Mouse (Mus musculus): Measurements from ENCODE around the gene Tex44.
A peak's percentile ranks its signal among the peaks of the same experiment; 100 is the strongest.

Gene Tex44

DNA sequence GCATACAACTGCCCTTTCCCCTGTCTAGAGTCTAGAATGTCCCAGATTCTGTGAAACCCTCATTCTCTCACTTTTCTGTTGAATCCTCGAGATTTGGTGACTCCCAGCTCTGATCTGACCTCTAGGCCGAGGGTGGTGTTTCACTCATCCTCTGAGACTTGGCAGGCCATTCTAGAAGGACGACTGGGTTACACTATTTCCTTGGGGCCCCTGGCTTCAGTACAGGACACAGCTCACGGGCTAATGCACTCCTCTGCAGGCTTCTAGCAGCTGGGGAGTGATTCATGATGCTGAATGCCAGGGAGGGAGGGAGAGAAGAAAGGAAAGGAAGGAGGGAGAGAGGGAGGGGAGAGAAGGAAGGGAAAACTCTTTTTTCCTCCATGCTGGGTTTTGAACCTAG is 22.1 kb downstream of the Tex44 start:
- no peak for DNase-seq

DNA sequence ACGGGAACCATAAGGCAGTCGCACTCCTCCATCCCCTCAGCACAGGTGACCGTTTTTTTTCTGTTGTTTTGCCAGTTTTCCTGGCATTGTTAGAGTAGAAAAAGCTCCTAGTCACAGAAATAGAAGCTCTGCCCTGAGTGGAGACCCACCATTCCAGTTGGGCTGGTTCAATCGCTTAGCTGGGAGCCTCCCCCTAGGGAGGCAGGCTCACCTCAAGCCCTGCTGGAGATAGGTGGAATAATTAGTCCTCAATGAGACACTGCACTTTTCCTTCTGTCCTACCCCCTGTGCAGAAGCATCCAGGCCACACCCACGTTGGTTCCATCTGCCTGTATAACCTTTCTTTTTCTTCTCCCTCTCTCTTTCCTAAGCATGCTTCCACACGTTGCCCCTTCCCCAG is 23.8 kb downstream of the Tex44 start:
- no peak for DNase-seq

DNA sequence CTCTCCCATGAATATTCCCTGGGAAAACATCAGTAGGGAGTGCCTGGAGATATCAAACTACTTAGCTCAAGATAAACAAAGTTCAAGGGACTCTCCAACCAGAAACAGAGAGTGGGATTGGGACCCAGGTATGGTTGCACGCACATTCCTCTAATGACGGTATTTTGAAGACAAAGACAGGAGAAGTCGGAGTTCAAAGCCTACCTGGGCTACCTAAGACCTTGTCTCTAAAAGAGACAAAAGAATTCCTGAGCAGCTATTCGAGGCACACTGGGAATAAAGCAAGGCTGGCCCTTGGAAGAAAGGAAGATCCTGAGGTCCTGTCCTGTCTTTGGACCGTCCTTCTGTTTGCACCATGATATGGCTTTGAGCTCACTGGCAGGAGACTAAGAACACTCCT is 26.6 kb downstream of the Tex44 start:
- DNase-seq = no peak

DNA sequence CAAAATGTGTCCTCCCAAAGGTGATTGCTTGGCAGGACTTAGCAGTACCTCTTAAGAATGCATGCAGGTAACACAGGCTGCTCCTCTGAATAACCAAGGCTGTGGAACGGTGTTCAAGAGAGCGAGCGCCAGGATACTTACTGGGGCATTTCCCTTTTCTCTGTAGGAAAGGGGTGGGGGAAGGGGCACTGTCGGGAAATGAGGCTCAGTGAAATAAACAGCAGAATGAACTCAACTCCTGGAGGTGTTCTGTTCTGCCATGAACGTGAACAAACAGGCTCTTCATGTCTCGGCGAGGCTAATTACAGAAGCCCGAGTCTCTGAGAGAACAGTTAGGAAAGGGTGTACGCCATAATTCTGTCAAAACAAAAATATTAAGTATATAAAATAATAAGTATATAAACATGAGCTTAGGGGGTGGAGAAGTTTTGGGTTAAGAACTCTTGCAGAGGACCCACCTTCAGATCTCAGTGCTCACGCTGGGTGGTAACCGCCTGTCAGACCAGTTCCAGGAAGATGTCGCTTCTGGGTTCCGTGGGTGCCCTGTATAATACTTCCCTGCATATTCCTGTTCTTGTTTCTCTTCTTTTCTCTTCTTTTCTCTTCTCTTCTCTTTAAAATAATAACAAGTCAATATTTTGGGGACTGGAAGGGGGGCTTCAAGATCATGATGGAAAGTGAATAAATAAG is 30.9 kb downstream of the Tex44 start:
- DNase-seq = no peak

DNA sequence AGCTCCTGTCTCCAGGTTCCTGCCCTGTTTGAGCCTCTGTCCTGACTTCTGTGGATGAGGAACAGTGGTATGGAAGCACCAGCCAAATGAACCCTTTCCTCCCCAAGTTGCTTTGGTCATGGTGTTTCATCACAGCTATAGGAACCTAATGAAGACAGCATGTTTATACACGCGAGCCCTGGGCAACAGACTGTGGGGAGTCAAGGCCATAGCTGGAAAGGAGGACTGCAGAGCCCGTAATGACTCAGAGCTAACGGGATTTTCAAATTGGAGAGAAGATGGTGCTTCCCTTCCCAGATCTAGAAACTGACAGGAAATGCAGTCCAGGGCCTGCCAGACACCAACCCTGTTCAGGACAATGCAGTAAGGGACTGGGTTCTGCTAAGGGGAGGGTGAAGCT is 33.2 kb downstream of the Tex44 start:
- no peak for DNase-seq

DNA sequence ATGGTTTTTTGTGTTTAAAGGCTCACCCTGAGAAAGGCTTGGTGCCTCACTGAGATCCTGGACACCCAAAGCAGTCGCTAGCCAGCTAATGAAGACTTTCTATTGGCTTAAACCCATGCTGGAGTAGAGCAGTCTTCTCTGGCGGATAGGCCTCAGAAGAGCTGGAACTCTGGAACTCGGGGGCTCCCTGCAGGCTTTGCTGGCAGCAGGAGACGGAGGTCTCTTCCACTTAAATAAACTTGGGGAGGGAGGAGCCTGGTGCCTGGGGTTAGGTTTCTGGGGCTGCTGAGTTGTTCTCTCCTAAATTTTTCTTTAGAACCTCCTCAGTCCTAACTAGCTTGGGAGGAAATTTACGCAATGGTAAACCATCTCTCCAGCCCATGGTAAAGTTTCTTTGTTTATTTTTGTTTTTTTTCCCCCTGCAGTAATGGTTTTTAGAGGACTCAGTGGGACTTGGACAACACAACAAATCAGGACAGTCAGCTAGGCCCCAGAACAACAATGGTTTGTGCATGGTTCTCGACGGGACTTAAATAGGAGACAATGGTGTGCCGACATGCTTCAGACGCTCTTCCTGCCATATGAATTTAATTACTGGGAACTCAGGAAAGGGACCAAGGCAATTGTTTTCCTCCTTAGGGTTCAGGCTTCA is 38.2 kb downstream of the Tex44 start:
- DNase-seq = no peak

DNA sequence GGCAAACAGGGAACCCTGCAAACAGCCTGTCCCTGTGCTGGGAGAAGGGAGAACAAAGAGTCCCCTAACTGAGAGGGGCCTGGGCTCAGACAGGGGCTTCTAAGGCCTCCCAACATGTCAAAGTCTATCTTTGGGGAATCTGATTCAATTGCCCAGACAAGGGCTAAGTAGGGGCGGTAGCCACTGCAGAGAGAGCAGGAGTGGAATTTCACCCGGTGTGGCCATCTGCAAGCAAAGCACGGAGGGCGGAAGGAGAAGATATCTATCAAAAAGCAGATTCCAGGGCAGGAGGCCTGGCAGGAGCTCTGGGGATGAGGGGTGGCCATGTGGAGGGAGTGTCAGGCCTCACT is 38.7 kb downstream of the Tex44 start:
- DNase-seq = no peak

DNA sequence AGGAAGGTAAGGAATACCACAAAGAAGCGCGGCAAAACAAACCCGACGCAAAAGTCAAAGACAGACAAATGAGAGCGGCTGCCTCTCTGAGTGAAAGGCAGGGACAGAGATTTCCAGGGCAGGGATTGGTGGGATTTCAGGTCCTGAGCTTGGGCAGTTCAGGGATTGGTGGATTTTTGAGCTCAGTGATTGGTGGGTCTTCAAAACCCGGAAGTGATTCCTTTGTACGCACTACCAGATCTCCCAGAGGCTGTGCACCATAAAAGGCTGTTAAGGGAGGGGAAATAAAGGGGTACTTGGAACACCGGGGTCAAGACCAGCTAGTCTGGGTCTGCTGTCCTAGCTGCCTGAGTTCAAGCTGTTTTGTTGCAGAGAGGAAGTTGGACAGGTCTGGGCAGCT is 41.3 kb downstream of the Tex44 start:
- no peak for DNase-seq

DNA sequence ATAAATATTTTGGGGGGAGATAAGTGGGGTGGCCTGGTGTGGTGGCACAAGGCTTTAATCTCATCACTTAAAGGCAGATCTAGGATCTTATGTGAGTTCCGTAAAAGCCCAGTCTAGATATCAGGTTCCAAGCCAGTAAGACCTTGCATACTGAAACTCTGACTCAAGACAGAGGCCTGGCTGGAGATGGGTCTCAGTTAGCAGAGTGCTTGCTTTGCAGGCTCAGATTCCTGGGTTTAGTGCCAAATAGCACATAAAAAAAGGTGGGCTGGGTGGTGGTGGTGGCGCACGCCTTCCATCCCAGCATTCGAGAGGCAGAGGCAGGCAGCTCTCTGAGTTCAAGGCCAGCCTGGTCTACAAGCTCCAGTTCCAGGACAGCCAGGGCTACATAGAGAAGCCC is 43.7 kb downstream of the Tex44 start:
- no peak for DNase-seq

DNA sequence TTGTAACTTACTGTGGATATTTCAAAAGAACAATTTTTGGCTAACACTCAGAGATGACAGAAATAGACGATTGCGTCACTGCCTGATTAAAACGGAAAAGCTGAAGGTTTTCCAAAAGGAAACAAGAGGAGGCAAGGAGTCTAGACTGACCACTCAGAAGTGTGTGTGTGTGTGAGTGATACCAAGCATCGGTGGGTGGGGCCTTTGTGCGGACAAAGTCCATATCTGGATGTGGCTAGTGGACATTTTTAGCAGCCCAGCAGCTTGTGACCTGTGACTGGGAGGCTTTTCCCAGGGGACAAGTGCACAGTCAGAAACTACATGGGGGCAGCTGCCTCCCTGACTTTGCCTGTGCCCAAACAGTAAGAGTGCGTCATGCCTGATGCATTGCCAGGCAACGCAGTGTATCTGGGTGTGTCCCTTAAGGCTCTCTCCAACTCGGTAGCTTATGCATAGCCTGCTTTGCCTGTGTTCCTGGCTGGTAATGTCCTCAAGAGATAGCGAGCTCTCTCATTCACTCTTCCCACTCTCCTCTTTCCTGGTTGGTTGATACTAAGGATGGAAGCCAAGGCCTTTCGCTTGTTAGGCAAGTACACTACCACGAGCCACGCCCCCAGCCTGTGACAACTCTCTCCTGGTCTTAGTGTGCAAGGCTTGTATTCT is 44.5 kb downstream of the Tex44 start:
- peak; percentile 68 to 76 for DNase-seq

DNA sequence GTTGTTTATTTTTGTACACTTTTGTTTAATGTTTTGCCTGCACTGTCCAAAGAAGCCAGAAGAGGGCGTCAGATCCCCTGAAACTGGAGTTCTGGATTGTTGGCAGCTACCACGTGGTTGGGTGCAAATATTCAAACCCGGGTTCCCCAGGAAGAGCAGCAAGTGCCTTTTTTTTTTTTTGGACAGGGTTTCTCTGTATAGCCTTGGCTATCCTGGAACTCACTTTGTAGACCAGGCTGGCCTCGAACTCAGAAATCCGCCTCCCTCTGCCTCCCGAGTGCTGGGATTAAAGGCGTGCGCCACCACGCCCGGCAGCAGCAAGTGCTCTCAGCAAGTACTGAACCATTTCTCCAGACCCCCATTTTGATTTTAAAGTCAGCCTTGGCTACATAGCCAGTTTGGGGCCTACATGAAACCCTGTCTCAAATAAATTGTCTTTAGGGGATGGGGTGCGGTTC is 45.4 kb downstream of the Tex44 start:
- DNase-seq = peak; percentile 57 to 72

DNA sequence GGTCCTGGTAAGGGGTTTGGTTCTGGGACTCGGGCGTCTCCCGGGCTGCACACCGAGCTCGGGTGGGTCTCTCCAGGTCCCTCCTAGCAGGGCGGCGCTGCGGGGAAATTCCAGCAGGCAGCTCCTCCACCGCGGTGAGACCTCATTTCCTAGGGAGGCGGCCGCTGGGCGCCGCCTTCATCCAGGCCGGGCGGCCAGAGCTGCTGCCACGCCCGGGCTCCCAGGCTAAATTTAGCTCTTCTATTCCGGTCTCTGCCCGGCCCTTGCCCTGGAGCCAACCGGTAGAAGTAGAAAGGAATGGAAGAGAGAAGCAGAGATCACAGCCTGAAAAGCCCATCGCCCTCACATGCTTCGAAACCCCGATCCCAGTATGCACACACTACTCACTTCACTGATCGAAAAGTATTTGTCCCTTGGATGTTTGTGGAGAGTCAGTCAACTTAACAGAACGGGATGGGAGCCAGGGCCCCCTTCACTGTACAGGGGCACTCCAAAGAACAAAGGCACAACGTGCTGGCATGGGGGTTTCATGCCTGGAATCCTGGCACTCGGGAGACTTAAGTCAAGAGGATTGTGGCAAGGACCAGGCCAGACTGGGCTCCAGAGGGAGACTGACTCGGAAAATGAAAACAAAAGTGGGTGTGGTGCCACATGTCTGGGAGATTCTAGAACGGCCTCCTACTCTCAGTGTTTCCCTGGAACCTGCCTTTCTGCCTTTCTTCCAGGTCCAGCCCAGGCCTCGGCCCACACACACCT is 46.2 kb downstream of the Tex44 start:
- peak; percentile 79 to 84 for DNase-seq

DNA sequence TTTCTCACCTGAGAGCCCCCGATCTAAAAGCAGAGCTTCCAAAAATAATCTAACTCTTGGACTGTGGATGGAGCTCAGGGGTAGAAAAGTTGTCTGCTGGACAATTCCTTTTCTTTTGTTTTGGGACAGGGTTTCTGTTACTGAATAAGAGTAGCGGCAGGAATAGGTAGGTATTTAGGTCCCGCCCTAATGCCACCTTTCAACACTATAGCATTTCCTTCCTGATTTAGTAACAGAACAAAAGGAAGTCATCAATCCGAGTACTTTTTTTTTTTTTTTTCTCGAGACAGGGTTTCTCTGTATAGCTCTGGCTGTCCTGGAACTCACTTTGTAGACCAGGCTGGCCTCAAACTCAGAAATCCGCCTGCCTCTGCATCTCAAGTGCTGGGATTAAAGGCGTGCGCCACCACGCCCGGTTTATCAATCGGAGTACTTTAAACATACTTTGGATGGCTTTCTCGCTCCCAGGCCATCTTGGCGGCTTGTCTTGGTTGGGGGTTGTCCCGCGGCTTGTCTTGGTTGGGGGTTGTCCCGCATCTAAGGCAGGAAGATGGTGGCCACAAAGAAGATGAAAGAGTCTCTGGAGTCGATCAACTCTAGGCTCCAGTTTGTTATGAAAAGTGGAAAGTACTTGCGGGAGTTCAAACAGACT is 47.1 kb downstream of the Tex44 start:
- DNase-seq = no peak
